Mouse (Mus musculus) bone marrow, adult 2 months (tissue): ENCODE measurements around the gene Actr6. TPM values are rescaled to one million over a fixed set of nuclear protein-coding genes. Genes with fewer than 3 reads are reported as not detected.
"Not testable (repeated sequence)": the region's sequence is repeated elsewhere in the genome, so short reads cannot be mapped to it uniquely, and the experiment has no call there.

Experiments used
- H3K27ac ChIP-seq: fragments of 200-500 bp; 2 replicates; pipeline ENCODE4 v1.5.1; 2012; ENCODE audit warnings: low read depth, mild to moderate bottlenecking, control low read depth, inconsistent platforms, low read length; ENCODE audit not compliant: control insufficient read depth, poor library complexity, insufficient read depth
- H3K4me1 ChIP-seq: fragments of 200-500 bp; 2 replicates; pipeline ENCODE4 v1.6.1; 2011; ENCODE audit warnings: low read length; ENCODE audit not compliant: control insufficient read depth, insufficient read depth
- H3K4me3 ChIP-seq: fragments of 200-500 bp; replicated peaks from 2 replicates; pipeline ENCODE3; 2011; ENCODE audit warnings: mild to moderate bottlenecking, low read depth, low read length, control low read depth; ENCODE audit not compliant: control insufficient read depth
- CTCF ChIP-seq: fragments of 200-500 bp; IDR thresholded peaks from 2 replicates; pipeline ENCODE4 v1.5.1; 2011; ENCODE audit warnings: low read length, control low read depth; ENCODE audit not compliant: control insufficient read depth, insufficient read depth
- POLR2A ChIP-seq: fragments of 200-500 bp; IDR thresholded peaks from 2 replicates; pipeline ENCODE4 v1.6.1; 2011; ENCODE audit warnings: low read depth, mild to moderate bottlenecking, control low read depth, low read length, borderline replicate concordance; ENCODE audit not compliant: control insufficient read depth
- WGBS: fragments of 180-500 bp; shearing (Covaris S2); methylation state at CpG from one replicate; pipeline ENCODE4 v1.1.7; 2018; 5-methylcytosine and 5-hydroxymethylcytosine counted together
- polyA plus RNA-seq: library from polyadenylated mRNA; stranded (reverse); fragments of >200 nt; gene quantifications from 2 replicates; pipeline ENCODE4 v1.2.4, GENCODE M21; 2011; ENCODE audit warnings: low replicate concordance; ENCODE audit not compliant: missing spikeins, insufficient read depth, insufficient read length

Actr6 gene
- polyA plus RNA-seq, 1 experiment, result 3.7 TPM

DNA sequence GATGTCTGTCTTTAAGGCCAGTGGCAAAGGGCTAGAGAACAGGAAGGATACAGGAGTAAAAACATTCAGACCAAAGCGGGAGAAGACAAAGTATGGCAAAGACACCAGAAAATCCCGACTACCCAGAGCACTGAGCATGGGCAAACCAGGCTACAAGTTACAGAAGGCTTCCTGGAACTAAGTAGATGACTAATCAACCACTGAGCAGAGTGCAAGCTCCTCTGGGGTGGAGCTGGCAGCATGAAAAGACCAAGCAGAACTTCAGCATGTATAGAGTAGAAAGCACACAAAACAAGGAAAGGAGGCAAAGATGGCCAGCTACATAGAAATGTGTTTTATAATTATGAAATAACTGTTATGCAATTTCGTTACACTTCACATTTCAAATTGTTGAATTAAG, 51.6 kb downstream of the Actr6 start:
- Histone ChIP-seq H3K4me1 (no peaks in the 10 kb centered on the region; the same call in 1 of the 2 replicates), H3K27ac (no peak overlapping the region), H3K4me3 (no peak overlapping the region)
- no peak for TF ChIP-seq CTCF
- TF ChIP-seq POLR2A, result no peak
- WGBS, result 50% methylated on average over 3 of the region's 3 CpGs

DNA sequence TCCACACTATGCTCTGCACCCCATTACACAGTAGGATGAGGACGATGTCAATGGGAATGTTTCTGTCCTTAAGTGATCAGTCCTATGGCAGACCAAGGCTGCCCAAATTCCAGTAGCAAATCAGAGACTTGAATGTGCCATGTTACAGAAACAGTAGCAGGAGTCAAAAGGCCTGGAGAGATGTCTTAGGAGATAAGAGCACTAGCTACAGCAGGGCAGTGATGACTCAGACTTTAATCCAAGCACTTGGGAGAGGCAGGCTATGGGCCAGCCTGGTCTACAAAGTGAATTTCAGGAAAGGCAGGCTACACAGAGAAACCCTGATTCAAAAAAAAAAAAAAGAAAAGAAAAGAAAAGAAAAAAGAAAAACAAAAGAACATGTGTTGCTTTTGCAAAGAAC, 52.6 kb downstream of the Actr6 start:
- Histone ChIP-seq H3K4me3 (no peak overlapping the region), H3K27ac (no peak overlapping the region), H3K4me1 (no peaks in the 10 kb centered on the region; the same call in 1 of the 2 replicates)
- WGBS, result 95% methylated on average over 1 of the region's 1 CpGs
- TF ChIP-seq CTCF, result no peak
- TF ChIP-seq POLR2A, result no peak

DNA sequence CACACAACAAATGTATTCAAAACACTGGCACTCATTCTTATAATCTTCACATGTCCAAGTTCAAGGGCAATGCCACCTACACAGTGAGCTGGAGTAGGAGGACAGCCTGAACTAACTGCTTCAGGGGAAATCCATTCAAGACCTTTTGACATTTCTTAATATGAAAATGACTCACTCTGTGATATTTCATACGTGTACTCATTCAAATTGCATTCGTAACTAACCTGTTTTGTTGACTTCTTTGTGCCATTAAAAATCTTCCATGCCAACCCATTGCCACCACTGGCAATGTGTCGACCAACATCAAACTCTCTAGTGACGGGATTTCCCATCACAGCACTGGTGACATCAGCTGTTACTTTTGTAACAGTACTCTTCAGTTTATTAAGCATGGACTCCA, 54.0 kb downstream of the Actr6 start:
- Histone ChIP-seq H3K4me3 (no peak overlapping the region), H3K27ac (no peak overlapping the region), H3K4me1 (no peaks in the 10 kb centered on the region)
- TF ChIP-seq CTCF (no peak), POLR2A (no peak)
- 84% methylated on average over 4 of the region's 4 CpGs for WGBS

DNA sequence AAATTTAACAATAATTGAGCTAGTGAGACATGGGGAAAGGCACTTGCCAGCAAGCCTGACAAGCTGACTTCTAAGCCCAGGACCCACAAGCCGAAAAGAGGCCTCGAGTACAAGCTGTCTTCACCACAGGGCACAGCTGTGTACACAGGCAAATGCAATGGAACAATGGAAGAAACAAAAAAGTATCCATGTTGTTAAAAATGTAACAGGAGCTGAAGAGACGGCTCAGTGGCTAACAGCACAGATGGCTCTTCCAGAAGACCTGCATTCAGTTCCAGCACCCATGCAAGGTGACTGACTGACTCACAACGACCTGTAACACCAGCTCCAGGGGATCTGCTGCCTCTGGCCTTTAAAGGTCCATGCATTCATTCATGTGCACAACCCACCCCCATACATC, 55.5 kb downstream of the Actr6 start:
- TF ChIP-seq CTCF (no peak), POLR2A (no peak)
- 85% methylated on average over 4 of the region's 4 CpGs for WGBS
- Histone ChIP-seq H3K4me1 (no peaks in the 10 kb centered on the region), H3K4me3 (no peak overlapping the region), H3K27ac (no peak overlapping the region)

DNA sequence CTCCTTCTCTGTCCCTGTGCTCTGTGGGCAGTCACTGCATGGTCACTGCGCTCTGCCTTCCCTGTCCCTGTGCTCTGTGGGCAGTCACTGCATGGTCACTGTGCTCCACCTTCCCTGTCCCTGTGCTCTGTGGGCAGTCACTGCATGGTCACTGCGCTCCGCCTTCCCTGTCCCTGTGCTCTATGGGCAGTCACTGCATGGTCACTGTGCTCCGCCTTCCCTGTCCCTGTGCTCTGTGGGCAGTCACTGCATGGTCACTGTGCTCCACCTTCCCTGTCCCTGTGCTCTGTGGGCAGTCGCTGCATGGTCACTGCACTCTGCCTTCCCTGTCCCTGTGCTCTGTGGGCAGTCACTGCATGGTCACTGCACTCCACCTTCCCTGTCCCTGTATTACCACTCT, 61.7 kb downstream of the Actr6 start:
- 94% methylated on average over 5 of the region's 5 CpGs for WGBS
- H3K27ac ChIP-seq, H3K4me3 ChIP-seq, H3K4me1 ChIP-seq: not testable (repeated sequence)

DNA sequence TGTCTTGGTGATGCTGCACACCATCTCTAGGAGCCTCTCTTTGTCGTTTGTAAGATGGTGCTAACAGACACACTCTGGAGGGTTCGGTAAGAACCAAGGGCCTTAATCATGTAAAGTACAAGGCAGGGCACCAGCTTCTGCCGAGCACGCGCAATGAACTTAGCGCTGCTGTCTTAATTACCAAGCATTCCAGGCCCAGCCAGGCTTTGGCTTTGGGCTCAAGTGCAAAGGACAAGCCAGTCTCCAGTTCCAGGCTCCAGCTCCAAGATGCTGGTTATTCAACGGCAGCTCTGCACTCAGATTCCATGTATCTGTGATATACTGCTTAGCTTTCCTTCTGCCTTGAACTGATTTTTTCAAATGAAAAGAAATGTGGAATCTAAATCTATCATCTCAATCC, 64.5 kb downstream of the Actr6 start:
- WGBS, result 90% methylated on average over 7 of the region's 7 CpGs
- no peaks in the 10 kb centered on the region for H3K4me1 ChIP-seq
- no peak overlapping the region for H3K27ac ChIP-seq
- no peak for TF ChIP-seq POLR2A
- no peak for TF ChIP-seq CTCF
- H3K4me3 ChIP-seq, result no peak overlapping the region

DNA sequence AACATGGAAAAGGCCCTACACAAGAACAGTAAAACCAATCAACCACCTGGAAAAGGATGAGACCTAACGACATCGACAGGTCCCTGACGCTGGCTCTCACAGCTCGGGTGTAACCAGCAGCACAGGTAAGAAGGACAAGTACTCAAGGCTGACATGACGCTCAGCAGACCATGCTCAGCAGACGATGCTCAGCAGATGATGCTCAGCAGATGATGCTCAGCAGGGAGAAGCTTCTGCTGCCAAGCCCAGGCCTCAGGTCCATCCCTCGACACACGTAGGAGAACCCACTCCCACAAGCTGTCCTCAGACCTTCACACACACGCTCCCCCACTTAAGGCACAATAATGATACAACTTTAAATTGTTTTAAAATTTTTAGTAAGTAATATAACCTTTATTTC, 66.4 kb downstream of the Actr6 start:
- Histone ChIP-seq H3K27ac (no peak overlapping the region), H3K4me3 (no peak overlapping the region), H3K4me1 (no peaks in the 10 kb centered on the region)
- TF ChIP-seq CTCF (no peak), POLR2A (no peak)
- WGBS, result 92% methylated on average over 9 of the region's 9 CpGs

DNA sequence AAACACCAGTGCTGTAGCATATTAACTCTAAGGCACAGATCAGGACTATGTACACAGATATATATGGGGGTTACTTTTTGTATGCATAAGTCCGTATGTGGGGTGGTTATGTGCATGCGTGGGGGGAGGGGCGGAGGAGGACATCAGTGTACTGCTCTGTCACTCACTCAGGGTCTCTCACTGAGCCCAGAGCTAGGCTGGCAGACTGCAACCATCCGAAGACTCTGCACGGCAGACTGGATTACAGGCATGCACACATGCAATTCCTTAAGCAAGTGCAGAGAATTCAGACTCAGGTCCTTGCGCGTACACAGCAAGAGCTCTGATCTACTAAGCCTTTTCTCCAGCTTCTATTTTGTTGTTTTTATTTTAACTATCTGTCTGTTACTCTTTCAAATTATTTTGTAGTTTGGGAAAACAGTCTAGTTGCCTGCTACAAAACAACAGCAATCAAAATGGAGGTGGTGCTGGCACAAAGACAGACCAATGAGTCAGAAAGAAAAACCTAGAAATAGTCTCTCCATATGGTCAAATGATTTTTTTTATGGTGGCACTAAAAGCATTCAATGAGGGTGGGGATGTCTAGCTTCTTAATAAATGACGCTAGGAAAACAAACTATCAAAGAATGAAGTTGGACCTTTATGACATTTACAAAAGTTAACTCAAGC, 67.0 kb downstream of the Actr6 start:
- no peak overlapping the region for H3K27ac ChIP-seq
- WGBS, result 94% methylated on average over 8 of the region's 8 CpGs

More for the DNA sequence above, 67.0 kb downstream of the Actr6 start:
- no peak overlapping the region for H3K4me3 ChIP-seq
- no peaks in the 10 kb centered on the region for H3K4me1 ChIP-seq
- TF ChIP-seq POLR2A (no peak), CTCF (no peak)

Other genes starting within 250 kb of the Actr6 start
- gene Nr1h4, start 198.7 kb downstream of the Actr6 start, polyA plus RNA-seq, result 2.6 TPM in 1 of 2 replicates, not detected in the other
- gene Slc17a8, start 111.0 kb downstream of the Actr6 start, polyA plus RNA-seq, result not detected in 2 replicates
- gene Scyl2, start 46.0 kb downstream of the Actr6 start, polyA plus RNA-seq, result 8.8 and 11.8 TPM in 2 replicates
- gene Uhrf1bp1l, start 12.7 kb upstream of the Actr6 start, polyA plus RNA-seq, result 10.0 and 20.4 TPM in 2 replicates
- gene Anks1b, start 141.2 kb upstream of the Actr6 start, polyA plus RNA-seq, result not detected in 2 replicates